Mouse (Mus musculus): ENCODE results near the gene Dync1i1. TPM values are rescaled to one million over a fixed set of nuclear protein-coding genes. Genes with fewer than 3 reads are reported as not detected.

Gene Dync1i1
- polyA plus RNA-seq, 1 experiment from 2014 or later, result 0.71 TPM

- H3K4me3 ChIP-seq (ENCODE audit: low read depth, low read length), result no peak overlapping the region
- DNase-seq (no peak), ATAC-seq (ENCODE audit: insufficient read depth) (no peak)
- no peak for TF ChIP-seq CTCF (IDR thresholded peaks at IDR 0.05; ENCODE audit: low read depth)
- H3K4me1 ChIP-seq (ENCODE audit: insufficient read depth), result no peaks in the 10 kb centered on the region
- no peak overlapping the region for H3K9ac ChIP-seq
- no peak overlapping the region for H3K4me2 ChIP-seq
- 74% methylated on average over 5 of the region's 5 CpGs for WGBS
- H3K9me3 ChIP-seq (ENCODE audit: low read depth, low read length), result no peaks in the 10 kb centered on the region
- no peaks in the 10 kb centered on the region for H3K27me3 ChIP-seq (ENCODE audit: insufficient read depth, low read length)
- H3K36me3 ChIP-seq (ENCODE audit: insufficient read depth), result no peaks in the 10 kb centered on the region
- no peak overlapping the region for H3K27ac ChIP-seq (ENCODE audit: low read depth)
Observed at GRCm38 (mm10) chr6:5871060-5871459, 145.6 kb downstream of the Dync1i1 start.

DNA sequence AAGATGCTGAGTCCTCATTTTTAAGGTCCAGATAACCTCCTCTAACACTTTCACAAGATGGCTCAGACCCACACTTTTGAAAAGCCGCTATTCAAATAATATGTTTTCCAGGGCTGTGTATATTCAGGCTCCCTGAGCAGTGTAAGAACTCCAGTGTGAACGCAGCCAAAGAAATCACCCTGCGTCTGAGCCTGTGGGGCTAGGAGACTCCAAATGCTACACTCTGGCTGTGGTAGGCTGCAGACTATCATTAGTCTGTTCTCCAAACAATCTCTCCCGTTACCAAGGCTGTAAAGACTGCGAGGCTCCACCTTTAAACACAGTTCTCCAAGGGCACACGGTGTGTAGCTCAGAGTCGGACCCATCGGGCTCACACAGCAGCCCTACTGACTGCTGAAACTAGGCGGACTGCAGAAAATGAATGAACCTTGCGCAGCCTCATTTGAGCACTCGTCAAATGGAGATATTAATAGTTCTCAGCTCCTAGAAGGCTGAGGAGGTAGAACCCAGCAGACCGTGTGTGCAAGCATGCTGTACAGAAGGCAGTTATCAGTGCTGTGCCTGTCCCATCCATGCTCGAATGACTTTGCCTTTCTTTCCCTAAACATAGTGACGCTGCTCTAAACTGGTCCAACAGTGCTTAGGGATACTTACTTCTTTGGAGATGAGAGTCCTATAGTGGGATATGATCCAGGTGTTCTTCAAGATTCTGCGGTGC, 146.3 kb downstream of the Dync1i1 start:
- Histone ChIP-seq H3K27ac (ENCODE audit: low read depth) (no peak overlapping the region), H3K36me3 (ENCODE audit: insufficient read depth) (no peaks in the 10 kb centered on the region), H3K4me3 (ENCODE audit: low read depth, low read length) (no peak overlapping the region), H3K27me3 (ENCODE audit: insufficient read depth, low read length) (no peaks in the 10 kb centered on the region), H3K4me2 (no peak overlapping the region), H3K9me3 (ENCODE audit: low read depth, low read length) (no peaks in the 10 kb centered on the region), H3K4me1 (ENCODE audit: insufficient read depth) (no peaks in the 10 kb centered on the region), H3K9ac (no peak overlapping the region)
- ATAC-seq (ENCODE audit: insufficient read depth), result no peak
- DNase-seq, result no peak
- no peak for TF ChIP-seq CTCF (IDR thresholded peaks at IDR 0.05; ENCODE audit: low read depth)
- WGBS, result 64% methylated on average over 15 of the region's 15 CpGs

DNA sequence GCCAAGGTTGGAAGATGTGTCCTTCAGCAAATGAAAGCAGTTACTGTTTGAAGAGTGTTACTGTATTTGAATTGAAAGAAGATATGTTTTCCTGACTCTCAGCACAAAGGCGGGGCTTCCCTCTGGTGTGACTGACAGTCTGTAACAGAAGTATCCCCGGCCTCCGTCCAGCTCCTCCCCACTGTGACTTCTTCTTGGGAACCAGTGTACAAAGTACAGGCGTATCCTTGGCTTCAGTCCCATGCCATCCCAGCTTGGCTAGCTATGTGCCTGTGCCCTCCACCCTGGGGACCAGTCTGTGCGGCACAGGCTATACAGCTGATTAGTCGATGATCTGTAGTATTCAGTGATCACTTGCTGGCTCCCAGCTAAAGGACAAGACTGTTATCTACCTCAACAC, 163.9 kb downstream of the Dync1i1 start:
- H3K4me2 ChIP-seq, result no peak overlapping the region
- no peak for TF ChIP-seq CTCF (IDR thresholded peaks at IDR 0.05; ENCODE audit: low read depth)
- no peaks in the 10 kb centered on the region for H3K36me3 ChIP-seq (ENCODE audit: insufficient read depth)
- no peak overlapping the region for H3K9ac ChIP-seq
- no peaks in the 10 kb centered on the region for H3K9me3 ChIP-seq (ENCODE audit: low read depth, low read length)
- no peak for ATAC-seq (ENCODE audit: insufficient read depth)
- no peaks in the 10 kb centered on the region for H3K27me3 ChIP-seq (ENCODE audit: insufficient read depth, low read length)
- no peak overlapping the region for H3K27ac ChIP-seq (ENCODE audit: low read depth)
- no peak for DNase-seq
- H3K4me1 ChIP-seq (ENCODE audit: insufficient read depth), result no peaks in the 10 kb centered on the region
- 70% methylated on average over 6 of the region's 6 CpGs for WGBS
- no peak overlapping the region for H3K4me3 ChIP-seq (ENCODE audit: low read depth, low read length)

DNA sequence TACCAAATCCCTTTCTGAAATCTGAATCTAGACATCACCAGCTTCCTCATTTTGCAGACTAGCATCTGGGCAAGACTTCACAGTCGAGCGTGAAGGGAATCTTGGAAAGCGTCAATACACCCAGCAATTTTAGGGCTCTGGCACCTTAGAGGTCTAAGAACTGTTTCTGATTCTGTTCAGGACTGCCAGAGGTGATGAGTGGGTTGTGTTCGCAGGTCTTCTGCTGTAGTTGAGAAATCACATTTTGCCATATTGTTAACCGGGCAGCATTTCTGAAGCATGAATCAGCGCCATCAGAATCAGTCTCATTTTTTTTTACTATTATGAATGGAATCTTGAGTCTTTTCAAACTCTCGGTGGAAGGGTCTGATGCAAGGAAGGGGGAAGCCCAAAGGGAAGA, 185.9 kb downstream of the Dync1i1 start:
- no peak overlapping the region for H3K4me3 ChIP-seq (ENCODE audit: low read depth, low read length)

DNA sequence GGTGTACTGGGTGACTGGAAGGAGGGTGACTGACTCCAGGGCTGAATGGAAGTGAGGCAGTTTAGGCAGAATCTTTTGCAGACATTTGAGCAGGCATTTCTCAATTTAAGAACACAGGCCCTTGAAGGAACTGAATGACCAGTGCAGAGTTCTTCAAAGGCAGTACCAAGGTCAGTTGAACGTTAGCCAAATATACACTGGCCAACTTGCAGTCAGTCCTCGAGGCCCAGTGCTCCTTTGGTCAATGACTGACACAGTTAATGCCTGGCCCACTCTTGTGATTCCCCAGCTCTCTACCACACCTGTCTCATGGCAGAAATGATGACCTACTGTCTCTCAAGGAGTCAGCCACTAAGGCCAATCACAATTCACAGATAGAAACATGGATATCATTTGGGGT, 189.6 kb downstream of the Dync1i1 start:
- ATAC-seq (ENCODE audit: insufficient read depth), result no peak
- no peak for TF ChIP-seq CTCF (IDR thresholded peaks at IDR 0.05; ENCODE audit: low read depth)

More for the DNA sequence above, 185.9 kb downstream of the Dync1i1 start:
- no peak for DNase-seq
- TF ChIP-seq CTCF (IDR thresholded peaks at IDR 0.05; ENCODE audit: low read depth), result no peak
- no peaks in the 10 kb centered on the region for H3K27me3 ChIP-seq (ENCODE audit: insufficient read depth, low read length)
- H3K9ac ChIP-seq, result no peak overlapping the region
- no peaks in the 10 kb centered on the region for H3K9me3 ChIP-seq (ENCODE audit: low read depth, low read length)
- WGBS, result 82% methylated on average over 7 of the region's 7 CpGs
- H3K4me1 ChIP-seq (ENCODE audit: insufficient read depth), result no peaks in the 10 kb centered on the region
- ATAC-seq (ENCODE audit: insufficient read depth), result no peak
- H3K4me2 ChIP-seq, result no peak overlapping the region
- no peaks in the 10 kb centered on the region for H3K36me3 ChIP-seq (ENCODE audit: insufficient read depth)
- no peak overlapping the region for H3K27ac ChIP-seq (ENCODE audit: low read depth)

DNA sequence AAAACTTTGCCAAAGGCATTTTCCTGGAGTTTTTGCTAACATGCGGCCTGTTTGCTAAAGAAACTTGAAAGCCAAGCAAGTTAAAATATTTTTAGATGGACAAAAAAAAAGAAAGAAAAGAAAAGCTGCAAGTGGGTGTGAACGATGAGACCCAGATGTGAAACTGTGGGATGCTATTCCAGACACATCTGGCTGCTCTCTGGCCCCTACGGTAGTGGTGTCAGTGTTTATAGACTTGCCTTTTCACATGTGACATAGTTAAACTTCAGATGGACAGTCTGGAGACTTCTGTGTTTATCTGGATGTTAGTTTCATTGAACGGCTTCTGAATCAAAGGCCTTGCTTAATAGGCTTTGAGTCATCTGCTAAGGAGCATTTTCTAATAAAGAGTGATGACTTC, 195.2 kb downstream of the Dync1i1 start:
- no peak overlapping the region for H3K9ac ChIP-seq
- DNase-seq (peak; percentile 85), ATAC-seq (ENCODE audit: insufficient read depth) (peak; percentile 90; the same call in 1 of the 2 replicates)
- no peak overlapping the region for H3K4me3 ChIP-seq (ENCODE audit: low read depth, low read length)
- no peaks in the 10 kb centered on the region for H3K27me3 ChIP-seq (ENCODE audit: insufficient read depth, low read length)
- H3K36me3 ChIP-seq (ENCODE audit: insufficient read depth), result no peaks in the 10 kb centered on the region
- no peak overlapping the region for H3K27ac ChIP-seq (ENCODE audit: low read depth)
- 32% methylated on average over 4 of the region's 4 CpGs for WGBS
- no peaks in the 10 kb centered on the region for H3K9me3 ChIP-seq (ENCODE audit: low read depth, low read length)
- no peak for TF ChIP-seq CTCF (IDR thresholded peaks at IDR 0.05; ENCODE audit: low read depth)
- H3K4me2 ChIP-seq, result no peak overlapping the region
- no peaks in the 10 kb centered on the region for H3K4me1 ChIP-seq (ENCODE audit: insufficient read depth)

More for the DNA sequence above, 189.6 kb downstream of the Dync1i1 start:
- H3K4me2 ChIP-seq, result no peak overlapping the region
- H3K9me3 ChIP-seq (ENCODE audit: low read depth, low read length), result no peaks in the 10 kb centered on the region
- H3K4me1 ChIP-seq (ENCODE audit: insufficient read depth), result no peaks in the 10 kb centered on the region
- no peak overlapping the region for H3K27ac ChIP-seq (ENCODE audit: low read depth)
- H3K4me3 ChIP-seq (ENCODE audit: low read depth, low read length), result no peak overlapping the region
- WGBS, result 58% methylated on average over 2 of the region's 2 CpGs
- H3K36me3 ChIP-seq (ENCODE audit: insufficient read depth), result no peaks in the 10 kb centered on the region
- no peak overlapping the region for H3K9ac ChIP-seq
- H3K27me3 ChIP-seq (ENCODE audit: insufficient read depth, low read length), result no peaks in the 10 kb centered on the region
- no peak for DNase-seq

DNA sequence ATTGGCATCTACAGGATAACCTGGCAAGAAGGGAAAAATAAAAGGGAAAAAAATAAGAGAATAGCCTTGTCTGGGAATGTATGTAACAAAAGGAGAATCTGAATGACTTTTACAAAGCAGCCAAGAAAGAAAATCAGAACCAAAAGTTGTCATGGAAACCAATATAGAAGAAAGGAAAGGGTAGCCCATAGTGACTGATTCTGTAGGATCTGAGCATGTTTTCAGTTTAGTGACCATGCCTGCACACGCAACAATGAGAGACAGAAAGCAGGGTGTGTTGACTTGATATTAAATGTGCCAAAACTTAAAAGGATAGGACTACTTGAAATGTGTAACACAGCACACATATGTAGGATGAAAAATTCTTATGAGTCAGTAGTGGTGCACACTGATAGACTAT, 197.2 kb downstream of the Dync1i1 start:
- 88% methylated on average over 1 of the region's 1 CpGs for WGBS
- Histone ChIP-seq H3K36me3 (ENCODE audit: insufficient read depth) (no peaks in the 10 kb centered on the region), H3K27me3 (ENCODE audit: insufficient read depth, low read length) (no peaks in the 10 kb centered on the region), H3K4me3 (ENCODE audit: low read depth, low read length) (no peak overlapping the region), H3K27ac (ENCODE audit: low read depth) (no peak overlapping the region), H3K9me3 (ENCODE audit: low read depth, low read length) (no peaks in the 10 kb centered on the region), H3K4me2 (no peak overlapping the region), H3K4me1 (ENCODE audit: insufficient read depth) (no peaks in the 10 kb centered on the region), H3K9ac (no peak overlapping the region)
- no peak for DNase-seq
- ATAC-seq (ENCODE audit: insufficient read depth), result no peak
- TF ChIP-seq CTCF (IDR thresholded peaks at IDR 0.05; ENCODE audit: low read depth), result no peak

Data from lung, embryonic 14.5 days (tissue).